Mouse (Mus musculus) 416B (cell line): Measurements from ENCODE around the gene Klk9.

Source experiments
- DNase-seq: peaks from one replicate; pipeline ENCODE4 v3.0.0; 2011; ENCODE audit warnings: low read depth

The Klk9 gene

GRCm38 (mm10) chr7:43796355-43796754 is 4.7 kb downstream of the Klk9 start:
- DNase-seq = no peak

DNA sequence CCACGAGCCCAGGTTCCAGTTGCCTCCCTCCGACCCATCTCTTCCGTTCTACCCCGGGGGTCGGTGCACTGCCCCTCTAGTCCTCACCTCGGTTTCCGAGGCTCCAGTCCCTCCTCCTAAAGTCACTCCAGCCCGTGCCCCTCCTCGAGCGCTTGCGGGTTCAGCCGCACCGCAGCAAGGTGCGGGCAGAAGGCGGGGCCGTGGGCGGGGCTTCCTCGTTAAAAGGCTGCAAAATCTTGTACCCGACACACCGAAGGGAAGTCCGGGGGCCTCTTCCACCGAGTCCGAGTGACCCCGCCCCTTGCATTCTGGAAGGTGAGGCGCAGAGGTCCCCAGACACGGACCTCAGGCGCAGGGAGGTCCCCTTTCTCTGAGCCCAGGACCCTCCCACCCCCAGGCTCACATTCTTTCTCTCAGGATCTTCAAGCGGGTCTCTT is 5.7 kb downstream of the Klk9 start, which contains the start of gene Klk8:
TSS of gene Klk8 (plus strand) at position 245 of the 437 bp plus-strand sequence.
- no peak for DNase-seq

DNA sequence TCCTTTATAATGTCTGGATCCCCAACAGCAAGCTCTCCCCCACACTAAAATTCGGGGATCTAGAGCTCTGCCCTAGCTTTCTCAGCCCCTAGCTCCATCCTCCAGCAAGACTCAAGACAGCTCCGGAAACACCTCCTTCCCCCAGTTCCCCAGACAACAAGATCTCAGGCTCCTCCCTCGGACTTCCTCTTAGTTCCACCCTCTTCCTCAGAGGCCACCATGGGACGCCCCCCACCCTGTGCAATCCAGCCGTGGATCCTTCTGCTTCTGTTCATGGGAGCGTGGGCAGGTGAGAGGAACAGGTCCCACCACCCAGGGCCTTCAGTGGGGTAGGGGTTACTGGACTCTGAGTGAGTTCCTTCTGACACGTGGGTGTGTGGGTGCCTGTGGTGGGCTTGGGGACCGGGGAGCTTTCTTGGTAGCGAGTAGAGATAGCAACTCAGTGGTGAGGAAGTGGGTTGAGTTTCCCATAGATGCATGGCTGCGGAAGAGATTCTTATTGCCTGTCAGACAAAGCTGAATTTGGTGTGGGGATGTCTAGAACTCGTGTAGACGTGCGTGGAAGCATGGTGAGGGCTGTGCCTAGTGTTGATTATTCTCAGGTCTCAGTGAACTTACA is 6.3 kb downstream of the Klk9 start:
- DNase-seq = no peak

GRCm38 (mm10) chr7:43799876-43800275 is 8.2 kb downstream of the Klk9 start:
- DNase-seq = no peak

DNA sequence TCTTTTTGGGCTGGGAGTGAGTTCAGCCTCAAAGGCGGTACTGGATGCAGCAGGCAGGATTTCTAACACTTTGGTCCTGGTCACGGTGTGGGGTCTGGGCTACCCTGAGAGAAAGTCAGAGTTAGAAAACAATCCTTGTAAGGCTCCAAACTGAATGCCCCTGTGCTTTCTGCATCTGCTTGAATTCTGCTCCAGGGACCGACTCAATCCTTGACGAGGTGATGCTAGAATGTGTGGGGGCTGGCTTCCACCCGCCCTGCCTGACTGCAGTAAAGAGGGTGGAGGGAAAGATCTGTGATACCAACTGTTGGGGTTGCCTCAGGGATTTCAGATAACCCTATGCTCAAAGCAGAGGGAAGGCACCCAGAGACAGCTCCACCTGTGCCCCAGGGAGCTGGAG is 19.3 kb downstream of the Klk9 start, which contains the start of gene Klk7:
TSS of gene Klk7 (plus strand) at position 301 of the 400 bp plus-strand sequence.
- DNase-seq = no peak

- DNase-seq = no peak
Observed at GRCm38 (mm10) chr7:43815211-43815610, 23.5 kb downstream of the Klk9 start.

DNA sequence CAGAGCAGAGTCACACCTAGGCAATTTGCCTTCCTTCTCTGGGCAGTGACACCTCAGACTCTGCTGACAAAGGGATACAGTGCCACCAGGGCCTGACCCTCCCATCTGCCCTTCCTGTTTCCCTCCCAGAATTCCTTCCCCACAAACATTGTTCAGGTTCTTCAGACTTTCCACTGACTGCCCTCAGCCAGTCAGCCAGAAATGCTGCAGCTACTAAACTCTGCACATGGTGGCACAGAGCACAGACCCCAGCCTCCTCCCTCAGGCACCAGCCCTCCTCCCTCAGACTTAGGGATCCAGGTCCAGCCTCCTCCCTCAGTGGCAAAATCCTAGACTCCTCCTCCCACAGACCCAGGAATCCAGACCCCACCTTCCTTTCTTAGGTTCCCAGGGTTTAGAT is 25.1 kb downstream of the Klk9 start:
- DNase-seq = no peak

GRCm38 (mm10) chr7:43821581-43821980 is 29.9 kb downstream of the Klk9 start:
- no peak for DNase-seq

- no peak for DNase-seq
Observed at GRCm38 (mm10) chr7:43824199-43824598, 32.5 kb downstream of the Klk9 start, which contains the start of gene Klk6. Gene Klk6, plus strand, starts transcription at chr7:43824499.

DNA sequence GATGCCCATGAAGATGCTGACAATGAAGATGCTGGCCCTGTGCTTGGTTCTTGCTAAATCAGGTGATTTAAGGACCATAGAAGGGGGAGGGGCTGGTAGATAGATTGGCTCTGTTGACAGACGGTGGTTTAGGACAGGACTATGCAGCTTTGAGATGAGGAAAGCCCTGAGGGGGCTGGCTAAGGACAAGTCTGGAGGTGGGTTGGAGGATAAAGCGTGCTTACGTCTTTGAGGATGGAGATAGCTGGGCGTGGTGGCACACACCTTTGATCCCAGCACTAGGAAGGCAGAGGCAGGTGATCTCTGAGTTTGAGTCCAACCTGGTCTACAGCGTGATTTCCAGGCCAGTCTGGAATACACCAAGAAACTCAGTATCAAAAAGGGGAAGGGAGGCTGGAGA is 34.4 kb downstream of the Klk9 start:
- no peak for DNase-seq

DNA sequence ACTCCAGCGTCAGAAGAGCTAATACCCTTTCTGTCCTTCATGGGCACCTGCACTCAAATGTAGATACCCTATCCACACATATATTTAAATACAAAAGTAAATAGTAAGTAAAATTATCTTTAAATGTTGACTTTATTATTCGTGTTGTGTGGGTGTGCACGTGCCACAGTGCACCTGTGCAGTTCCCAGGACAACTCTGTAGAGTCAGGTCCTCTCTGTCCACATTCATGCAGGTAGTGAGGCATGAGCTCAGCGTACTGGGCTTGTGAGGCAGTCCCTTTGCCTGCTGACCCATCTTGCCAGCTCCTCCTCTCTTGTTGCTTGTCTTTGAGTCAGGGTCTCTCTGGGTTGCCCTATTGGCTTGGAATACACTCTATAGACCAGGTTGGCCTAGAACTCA is 36.0 kb downstream of the Klk9 start:
- DNase-seq = no peak

DNA sequence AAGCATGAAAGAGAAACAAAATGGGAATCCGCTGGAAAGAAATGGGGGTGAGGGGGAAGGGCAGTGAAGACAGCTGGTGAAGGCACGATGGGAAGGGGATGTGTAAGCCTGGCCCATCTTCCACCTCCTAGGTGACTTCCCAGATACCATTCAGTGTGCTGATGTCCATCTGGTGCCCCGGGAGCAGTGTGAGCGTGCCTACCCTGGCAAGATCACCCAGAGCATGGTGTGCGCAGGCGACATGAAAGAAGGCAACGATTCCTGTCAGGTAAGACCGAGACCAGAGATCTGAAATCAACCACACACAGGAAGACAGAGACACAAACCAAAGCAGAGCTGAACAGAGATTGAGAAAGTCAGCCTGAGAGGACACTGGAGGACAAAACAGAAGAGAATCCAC is 37.3 kb downstream of the Klk9 start:
- DNase-seq = no peak

DNA sequence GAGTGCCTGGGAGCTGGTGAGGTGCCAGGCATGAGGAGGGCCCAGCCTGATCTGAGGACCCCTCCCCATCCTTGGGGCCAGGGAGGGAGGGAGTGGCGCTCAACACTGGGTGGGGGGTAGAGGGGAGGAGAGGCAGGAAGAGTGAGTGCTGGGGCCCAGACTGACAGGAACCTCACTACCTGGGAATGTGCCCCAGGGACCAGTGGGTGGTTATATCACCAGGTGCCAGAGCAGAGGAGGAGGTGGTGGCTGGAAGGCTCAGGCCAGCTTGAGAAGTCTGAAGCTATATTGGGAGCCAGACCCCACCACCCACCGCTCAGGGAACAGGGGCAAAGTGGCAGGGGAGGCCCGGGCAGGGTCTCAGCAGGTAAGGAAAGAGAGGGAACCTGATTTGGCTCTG is 50.0 kb downstream of the Klk9 start, which contains the start of gene Klk5:
TSS of gene Klk5 (plus strand) at position 271 of the 400 bp plus-strand sequence.
- DNase-seq = no peak

DNA sequence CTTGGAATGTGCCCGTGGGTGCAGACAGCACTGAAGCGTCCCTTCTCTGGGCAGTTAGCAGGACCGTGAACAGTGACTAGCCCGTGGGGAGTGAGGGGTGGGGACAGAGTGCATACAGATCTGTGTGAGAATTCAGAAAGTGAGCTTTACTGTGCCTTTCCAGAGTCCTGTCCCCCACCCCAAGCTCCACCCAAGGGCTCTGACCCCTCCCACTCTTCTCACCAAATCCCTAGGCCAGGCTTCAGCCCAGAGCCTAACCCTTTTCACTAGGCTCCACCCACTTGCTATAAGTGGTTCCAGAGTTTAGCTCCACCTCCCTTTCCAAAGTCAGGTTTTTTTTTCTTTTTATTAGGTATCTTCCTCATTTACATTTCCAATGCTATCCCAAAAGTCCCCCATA is 52.1 kb downstream of the Klk9 start:
- DNase-seq = no peak
